In the genomic region with DNA sequence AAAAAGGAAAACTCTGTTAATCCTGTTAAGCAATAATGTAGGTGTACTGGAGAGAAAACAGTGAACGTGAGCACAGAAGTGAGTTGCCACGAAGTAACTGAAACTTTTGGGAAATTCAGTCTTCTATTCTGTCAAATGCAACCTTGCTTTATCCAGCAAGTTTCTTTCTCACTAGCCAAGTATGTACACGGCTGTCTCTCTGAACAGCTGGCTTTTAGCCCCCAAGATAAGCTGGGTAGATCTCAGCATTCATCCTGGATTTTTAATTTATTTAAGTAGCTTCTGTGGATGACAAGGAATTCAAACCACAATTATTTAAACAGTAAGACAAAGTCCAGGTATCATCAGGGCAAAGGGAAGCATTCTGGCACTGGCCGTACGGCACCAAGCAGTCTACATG, we compare ENCODE assay signal across 19 mouse cellular contexts. TPM values are rescaled to one million over a fixed set of nuclear protein-coding genes. Genes with fewer than 3 reads are reported as not detected.
A peak's percentile ranks its signal among the peaks of the same experiment; 100 is the strongest.
DNase-seq lines count a peak whose midpoint lies in the region; ATAC-seq and TF ChIP-seq lines count a peak whose summit lies in the region.
"Had no signal": no experiment of that assay in that cellular context is flagged by ENCODE, and none has a peak within 500 bp of the region (broad histone marks: within the 10 kb centered on the region; RNA-seq: fewer than 3 reads in every experiment).

No protein-coding gene starts in this region.

- TF ChIP-seq CTCF in MEL (IDR thresholded peaks at IDR 0.05 in 2 of 3, conservative IDR thresholded peaks at IDR 0.05 in 1 of 3; ENCODE audit: control insufficient read depth in 1 of 3, insufficient read depth in 1 of 3, low read depth in 2 of 3, low read length in 3 of 3, poor library complexity in 1 of 3, severe bottlenecking in 1 of 3), result no peak
- TF ChIP-seq CTCF in intestine, postnatal 0 days (IDR thresholded peaks at IDR 0.05; ENCODE audit: low read depth), result no peak

- no peak overlapping the region for H3K4me2 ChIP-seq in intestine, postnatal 0 days (replicated peaks; ENCODE audit: low read depth)

- H3K4me1 ChIP-seq in MEL (ENCODE audit: control insufficient read depth in 1 of 2, insufficient read depth in 2 of 2, low read length in 2 of 2), result peaks cover 18 to 36% of the 10 kb centered on the region in 2 experiments
- H3K4me1 ChIP-seq in intestine, postnatal 0 days (replicated peaks; ENCODE audit: control insufficient read depth, insufficient read depth, low read length), result peaks cover 9% of the 10 kb centered on the region; the same call in 1 of the 2 replicates

- whole genome bisulfite sequencing in intestine, postnatal 0 days, result 71% methylated on average over 5 of the region's 5 CpGs

- no peaks in the 10 kb centered on the region for H3K9me3 ChIP-seq in MEL (replicated peaks; ENCODE audit: insufficient read depth, low read length)
- H3K9me3 ChIP-seq in intestine, postnatal 0 days (ENCODE audit: control insufficient read depth), result no peaks in the 10 kb centered on the region
- H3K9me3 ChIP-seq: G1E had no signal

- H3K27me3 ChIP-seq in MEL (ENCODE audit: control insufficient read depth in 1 of 2, insufficient read depth in 2 of 2, low read length in 2 of 2), result no peaks in the 10 kb centered on the region
- H3K27me3 ChIP-seq in intestine, postnatal 0 days (replicated peaks; ENCODE audit: control insufficient read depth, insufficient read depth, low read length), result no peaks in the 10 kb centered on the region
- H3K27me3 ChIP-seq: Patski had no signal

- no peak for TF ChIP-seq POLR2A in MEL (IDR thresholded peaks at IDR 0.05; ENCODE audit: control insufficient read depth in 1 of 2, insufficient read depth in 1 of 2, low read depth in 1 of 2, low read length in 2 of 2, poor library complexity in 1 of 2)

- H3K79me2 ChIP-seq in MEL (ENCODE audit: control insufficient read depth, insufficient read depth, low read length, poor library complexity), result no peaks in the 10 kb centered on the region

- no peak for DNase-seq in MEL (ENCODE audit: low read depth, low spot score)
- DNase-seq: adrenal gland, adult 2 months; adrenal gland, adult 8-10 months; adrenal gland, postnatal 10 days; adrenal gland, postnatal 14 days; adrenal gland, postnatal 25 days; adrenal gland, postnatal 36 days; B cell, adult 2 months; cerebellum, adult 11 months; cerebellum, adult 11-12 months; cerebellum, adult 18-20 months; cerebellum, adult 2 months; cerebellum, adult 8-10 months had no signal

- H3K9ac ChIP-seq in MEL (ENCODE audit: control insufficient read depth, low read depth, low read length, poor library complexity, severe bottlenecking), result peak overlapping the region; percentile 53
- H3K9ac ChIP-seq in intestine, postnatal 0 days (ENCODE audit: low read depth, low read length), result no peak overlapping the region

- H3K27ac ChIP-seq in MEL (ENCODE audit: control insufficient read depth, low read depth, low read length), result peak overlapping the region; percentile 75
- H3K27ac ChIP-seq in intestine, postnatal 0 days (ENCODE audit: low read depth, low read length), result no peak overlapping the region

- H3K4me3 ChIP-seq in MEL (ENCODE audit: control insufficient read depth in 1 of 2, insufficient read depth in 1 of 2, low read depth in 2 of 2, low read length in 2 of 2), result peak overlapping the region; percentile 38 to 80
- no peak overlapping the region for H3K4me3 ChIP-seq in intestine, postnatal 0 days (ENCODE audit: low read depth, low read length)

- TF ChIP-seq RAD21 in MEL (IDR thresholded peaks at IDR 0.05; ENCODE audit: low read depth, low read length), result no peak

- H3K36me3 ChIP-seq in MEL (ENCODE audit: control insufficient read depth in 1 of 2, insufficient read depth in 2 of 2, low read length in 2 of 2), result peaks cover 0 to 28% of the 10 kb centered on the region in 2 experiments; a peak in 2 of 4 replicates
- H3K36me3 ChIP-seq in intestine, postnatal 0 days (ENCODE audit: control insufficient read depth, insufficient read depth), result no peaks in the 10 kb centered on the region
- H3K36me3 ChIP-seq: G1E had no signal

- no peak for ATAC-seq in intestine, postnatal 0 days
- ATAC-seq: activated CD4-positive, CD25-positive, alpha-beta regulatory T cell, adult 4 months; CD4-positive, CD25-positive, alpha-beta regulatory T cell, adult 4 months; Patski had no signal

- no peak for TF ChIP-seq EP300 in MEL (IDR thresholded peaks at IDR 0.05; ENCODE audit: low read depth in 1 of 2, low read length in 2 of 2)

TF ChIP-seq in MEL, 35 proteins besides CTCF, POLR2A, EP300 and RAD21:
- peak; percentile 80 for TF ChIP-seq ETS1 (IDR thresholded peaks at IDR 0.05; ENCODE audit: low read depth, low read length)
- TF ChIP-seq CHD1 (IDR thresholded peaks at IDR 0.05; ENCODE audit: low read depth, low read length), result 0 out of 2 replicates have a peak, but pooled peaks have one; percentile 22
- TF ChIP-seq GATA1 (IDR thresholded peaks at IDR 0.05; ENCODE audit: low read depth, low read length), result peak; percentile 64
- no peak for TF ChIP-seq MEF2A (IDR thresholded peaks at IDR 0.05; ENCODE audit: extremely low read depth, insufficient replicate concordance, low read depth, low read length, poor library complexity, severe bottlenecking)
- no peak for TF ChIP-seq TCF12 (IDR thresholded peaks at IDR 0.05; ENCODE audit: low read depth, low read length)
- no peak for TF ChIP-seq NRF1 (IDR thresholded peaks at IDR 0.05; ENCODE audit: insufficient read depth, low read depth, low read length, poor library complexity, severe bottlenecking)
- peak; percentile 48; the same call in 1 of the 2 replicates for TF ChIP-seq SIN3A (IDR thresholded peaks at IDR 0.05; ENCODE audit: low read length)
- TF ChIP-seq MXI1 (IDR thresholded peaks at IDR 0.05; ENCODE audit: low read depth, low read length), result no peak

RNA-seq across cellular contexts. Expression of a gene that starts 14.5 kb away (rescaled TPM):
- 2.4 and 4.7 TPM in 2 replicates for total RNA-seq in MEL (2012; rRNA removed)
- polyA plus RNA-seq in MEL (2012; ENCODE audit: insufficient read depth in 1 of 2, insufficient read length in 2 of 2, low read depth in 1 of 2, low replicate concordance in 2 of 2, missing spikeins in 1 of 2), result 1 to 10 TPM in 1 of 2 experiments, not detected in 1; 7.3 TPM
- 11.9 and 12.1 TPM in 2 replicates for polyA plus RNA-seq in intestine, postnatal 0 days (2015; fragmentation: Nextera tagmentation; extraction: Ambion mirVana)
- total RNA-seq: CH12.LX had no signal
- polyA plus RNA-seq: activated CD4-positive, CD25-positive, alpha-beta regulatory T cell, adult 4 months; CD4-positive, CD25-positive, alpha-beta regulatory T cell, adult 4 months had no signal
